Mouse (Mus musculus) lung, adult 2 months (tissue): ENCODE results near the gene Vmn1r32. TPM values are rescaled to one million over a fixed set of nuclear protein-coding genes. Genes with fewer than 3 reads are reported as not detected.

ENCODE experiments used
- DNase-seq: peaks from one replicate; pipeline ENCODE4 v3.0.0; 2022
- H3K4me1 ChIP-seq: fragments of 200-500 bp; 2 replicates; pipeline ENCODE4 v1.6.1; 2011; ENCODE audit warnings: low read length; ENCODE audit not compliant: control insufficient read depth, insufficient read depth
- H3K4me3 ChIP-seq: fragments of 200-500 bp; replicated peaks from 2 replicates; pipeline ENCODE3; 2011; ENCODE audit warnings: low read depth, mild to moderate bottlenecking, control low read depth, low read length; ENCODE audit errors: extremely low read depth
- CTCF ChIP-seq: fragments of 200-500 bp; IDR thresholded peaks from 2 replicates; pipeline ENCODE4 v1.5.1; 2011; ENCODE audit warnings: mild to moderate bottlenecking, low read length, control low read depth; ENCODE audit not compliant: insufficient read depth
- POLR2A ChIP-seq: fragments of 200-500 bp; IDR thresholded peaks from 2 replicates; pipeline ENCODE4 v1.6.1; 2011; ENCODE audit warnings: low read depth, mild to moderate bottlenecking, control low read depth, low read length, borderline replicate concordance; ENCODE audit errors: extremely low read depth
- WGBS: fragments of 180-500 bp; shearing (Covaris S2); methylation state at CpG from one replicate; pipeline ENCODE4 v1.1.7; 2018; 5-methylcytosine and 5-hydroxymethylcytosine counted together
- polyA plus RNA-seq: library from polyadenylated mRNA; depleted of rRNA; stranded (reverse); fragments of >200 nt; gene quantifications from 2 replicates; pipeline ENCODE4 v1.2.3, GENCODE M21; 2012; rRNA removed

Gene Vmn1r32
- not detected in 2 replicates for polyA plus RNA-seq

GRCm38 (mm10) chr6:66559996-66560395, at the start of gene Vmn1r32:
Gene Vmn1r32 (minus strand): TSS chr6:66560096.
- TF ChIP-seq POLR2A (no peak), CTCF (no peak)
- no peak for DNase-seq
- Histone ChIP-seq H3K4me1 (no peaks in the 10 kb centered on the region), H3K4me3 (no peak within 1 kb of the TSS)
- 88% methylated on average over 1 of the region's 1 CpGs for WGBS

- Histone ChIP-seq H3K4me3 (no peak overlapping the region), H3K4me1 (no peaks in the 10 kb centered on the region)
- no peak for DNase-seq
- TF ChIP-seq CTCF, result no peak
- TF ChIP-seq POLR2A, result no peak
These were observed 35.9 kb upstream of the Vmn1r32 start for GRCm38 (mm10) chr6:66595804-66596203.

GRCm38 (mm10) chr6:66535966-66536365, 23.9 kb downstream of the Vmn1r32 start:
- Histone ChIP-seq H3K4me1 (peaks cover 4% of the 10 kb centered on the region; the same call in 1 of the 2 replicates), H3K4me3 (peak overlapping the region; percentile 13)
- WGBS, result 12% methylated on average over 7 of the region's 7 CpGs
- DNase-seq, result no peak
- TF ChIP-seq CTCF (no peak), POLR2A (no peak)

DNA sequence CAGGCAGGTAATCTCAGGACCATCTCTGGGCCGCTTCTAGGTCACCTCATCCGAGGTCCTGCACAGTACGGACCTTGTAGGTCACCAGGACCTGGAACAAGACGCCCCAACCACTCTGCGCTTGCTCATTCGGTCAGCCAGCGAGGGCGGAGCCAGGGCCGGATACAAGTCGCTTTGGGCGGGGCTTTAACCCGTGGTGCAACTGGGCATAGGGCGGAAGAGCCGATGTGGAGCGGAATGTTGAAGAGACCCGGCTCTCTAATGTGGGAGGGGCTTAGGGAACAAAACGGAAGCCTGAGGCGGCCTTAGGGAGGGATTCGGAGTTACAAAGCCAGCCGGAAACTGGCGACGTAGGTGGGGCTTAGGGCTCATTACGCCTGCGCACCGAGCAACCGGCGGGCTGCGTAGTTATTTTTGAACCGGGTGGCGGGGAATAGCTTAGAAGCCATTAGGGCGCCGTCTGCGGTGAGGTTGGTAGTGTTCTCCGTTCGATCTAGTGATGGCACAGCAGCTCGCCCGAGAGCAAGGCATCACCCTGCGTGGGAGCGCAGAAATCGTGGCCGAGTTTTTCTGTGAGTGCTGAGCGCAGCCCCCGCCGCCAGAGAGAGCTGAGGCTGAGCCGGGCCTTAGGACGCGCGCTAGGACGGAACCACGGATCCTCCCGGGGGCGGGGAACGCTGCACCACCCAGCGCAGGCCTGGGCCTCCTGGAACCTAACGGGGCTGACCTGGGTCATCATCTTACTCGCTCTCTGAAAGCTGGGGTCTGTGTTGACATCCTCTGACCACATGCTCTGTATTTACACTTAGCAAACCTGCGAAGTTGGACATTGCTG, 24.7 kb downstream of the Vmn1r32 start, which contains the start of gene Mad2l1:
TSS of gene Mad2l1 (plus strand) at position 363 of the 835 bp plus-strand sequence.
- TF ChIP-seq POLR2A (peak; percentile 86; the same call in 1 of the 2 replicates), CTCF (no peak)
- Histone ChIP-seq H3K4me1 (peaks cover 4% of the 10 kb centered on the region; the same call in 1 of the 2 replicates), H3K4me3 (peak within 1 kb of the TSS; percentile 70)
- WGBS, result under 1% methylated on average over 57 of the region's 57 CpGs
- DNase-seq, result peak; percentile 96

DNA sequence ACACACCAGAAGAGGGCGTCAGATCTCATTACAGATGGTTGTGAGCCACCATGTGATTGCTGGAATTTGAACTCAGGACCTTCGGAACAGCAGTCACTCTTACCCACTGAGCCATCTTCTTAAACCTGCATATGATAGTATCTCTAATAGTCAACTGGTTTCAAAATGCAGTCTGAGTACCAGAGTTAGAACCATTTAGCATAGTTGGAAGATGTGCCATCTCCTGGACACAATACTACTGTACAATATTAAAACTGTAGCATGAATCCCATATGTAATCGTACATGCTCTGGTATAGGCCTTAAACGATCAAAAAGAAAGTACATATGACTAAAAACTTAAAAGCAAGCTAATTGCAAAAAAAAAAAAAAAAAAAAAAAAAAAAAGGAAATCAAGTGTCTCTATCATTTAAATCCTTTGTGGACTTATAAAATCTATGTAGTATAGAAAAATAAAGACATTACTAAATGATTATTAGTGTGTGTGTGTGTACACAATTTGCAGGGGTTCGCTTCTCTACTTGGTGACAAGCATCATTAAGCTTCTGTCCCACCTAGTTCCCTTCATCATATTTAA, 25.4 kb downstream of the Vmn1r32 start:
- 64% methylated on average over 5 of the region's 5 CpGs for WGBS
- H3K4me1 ChIP-seq, result peaks cover 4% of the 10 kb centered on the region; the same call in 1 of the 2 replicates
- peak overlapping the region; percentile 69 for H3K4me3 ChIP-seq
- no peak for TF ChIP-seq CTCF
- DNase-seq, result no peak

GRCm38 (mm10) chr6:66533241-66533640, 26.7 kb downstream of the Vmn1r32 start:
- TF ChIP-seq CTCF (peak; percentile 30; the same call in 1 of the 2 replicates), POLR2A (no peak)
- Histone ChIP-seq H3K4me1 (peaks cover 4% of the 10 kb centered on the region; the same call in 1 of the 2 replicates), H3K4me3 (no peak overlapping the region)
- DNase-seq, result no peak
- WGBS, result 29% methylated on average over 3 of the region's 3 CpGs

DNA sequence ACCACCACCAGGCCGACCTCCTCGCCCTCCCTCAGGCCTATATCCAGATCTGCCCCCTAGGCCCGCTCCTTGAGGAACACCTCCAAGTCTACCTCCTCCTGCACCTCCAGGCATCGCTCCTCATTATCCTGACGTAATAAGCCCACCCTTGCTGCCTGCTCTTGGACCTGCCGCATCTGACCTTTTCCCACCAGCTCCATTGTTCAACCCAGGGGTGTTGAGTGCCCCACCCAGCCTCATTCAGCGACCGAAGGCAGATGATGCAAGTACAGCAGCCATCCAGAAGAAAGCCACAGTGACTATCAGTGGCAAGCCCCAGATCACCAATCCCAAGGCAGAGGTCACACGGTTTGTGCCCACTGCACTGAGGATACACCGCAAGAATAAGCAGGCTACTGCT, 31.5 kb downstream of the Vmn1r32 start:
- Histone ChIP-seq H3K4me1 (no peaks in the 10 kb centered on the region), H3K4me3 (no peak overlapping the region)
- 95% methylated on average over 10 of the region's 10 CpGs for WGBS
- no peak for DNase-seq
- TF ChIP-seq POLR2A (no peak), CTCF (no peak)

DNA sequence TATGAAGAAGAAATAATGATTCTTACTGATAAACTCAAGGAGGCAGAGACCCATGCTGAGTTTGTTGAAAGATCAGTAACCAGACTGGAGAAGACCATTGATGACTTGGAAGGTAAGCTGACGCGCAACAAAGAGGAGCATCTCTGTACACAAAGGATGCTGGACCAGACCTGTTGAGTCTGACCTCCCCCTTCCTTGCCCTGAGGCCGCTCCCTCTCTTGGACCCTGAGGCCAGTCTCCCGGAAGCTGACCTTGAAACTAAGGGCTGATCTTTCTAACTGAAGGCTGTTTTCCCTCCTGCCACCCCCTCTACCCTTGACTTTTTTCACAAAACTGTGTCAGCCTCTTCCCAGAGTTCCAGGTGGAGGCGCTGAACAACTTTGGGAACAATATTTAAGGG, 43.5 kb downstream of the Vmn1r32 start:
- no peak for DNase-seq

More for the DNA sequence above, 43.5 kb downstream of the Vmn1r32 start:
- Histone ChIP-seq H3K4me3 (no peak overlapping the region), H3K4me1 (no peaks in the 10 kb centered on the region)
- TF ChIP-seq POLR2A, result no peak
- no peak for TF ChIP-seq CTCF
- 93% methylated on average over 5 of the region's 5 CpGs for WGBS

Other genes starting within 250 kb of the Vmn1r32 start
- 1.1 and 2.7 TPM in 2 replicates for gene Mad2l1, start 24.7 kb downstream of the Vmn1r32 start, polyA plus RNA-seq
- gene Vmn1r33, start 58.2 kb upstream of the Vmn1r32 start, polyA plus RNA-seq, result not detected in 2 replicates
- gene Vmn1r34, start 83.8 kb upstream of the Vmn1r32 start, polyA plus RNA-seq, result not detected in 2 replicates
- gene Vmn1r35, start 125.8 kb upstream of the Vmn1r32 start, polyA plus RNA-seq, result not detected in 2 replicates
- not detected in 2 replicates for gene Vmn1r36, start 159.1 kb upstream of the Vmn1r32 start, polyA plus RNA-seq
- gene Vmn1r37, start 169.3 kb upstream of the Vmn1r32 start, polyA plus RNA-seq, result not detected in 2 replicates
- gene Vmn1r38, start 222.5 kb upstream of the Vmn1r32 start, polyA plus RNA-seq, result not detected in 2 replicates